Mouse (Mus musculus): ENCODE measurements around the gene Mras.

DNA sequence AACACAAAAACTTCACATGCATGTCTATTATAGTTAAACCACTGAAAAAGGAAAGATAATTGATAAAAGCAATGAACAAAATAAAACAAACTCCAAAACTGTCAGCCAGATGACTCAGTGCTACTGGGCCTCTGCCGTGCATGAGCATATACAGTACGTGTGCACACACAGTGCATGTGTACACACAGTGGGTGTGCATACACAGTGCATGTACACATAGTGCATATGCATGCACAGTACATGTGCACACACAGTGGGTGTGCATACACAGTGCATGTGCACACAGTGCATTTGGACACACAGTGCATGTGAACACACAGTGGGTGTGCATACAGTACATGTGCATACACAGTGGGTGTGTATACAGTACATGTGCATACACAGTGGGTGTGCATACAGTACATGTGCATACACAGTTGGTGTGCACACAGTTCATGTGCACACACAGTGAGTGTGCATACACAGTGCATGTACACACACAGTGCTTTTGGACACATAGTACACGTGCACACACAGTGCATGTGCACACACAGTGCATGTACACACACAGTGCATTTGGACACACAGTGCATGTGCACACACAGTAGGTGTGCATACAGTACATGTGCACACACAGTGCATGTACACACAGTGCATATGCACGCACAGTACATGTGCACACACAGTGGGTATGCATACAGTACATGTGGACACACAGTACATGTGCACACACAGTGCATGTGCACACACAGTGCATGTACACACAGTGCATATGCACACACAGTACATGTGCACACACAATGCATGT is 4.7 kb upstream of the Mras start:
- no peak for TF ChIP-seq CTCF (IDR thresholded peaks at IDR 0.05; ENCODE audit: low read depth)
- TF ChIP-seq EP300 (optimal IDR thresholded peaks at IDR 0.05) = no peak
